Mouse (Mus musculus): ENCODE results near the gene Pwwp2b.

DNA sequence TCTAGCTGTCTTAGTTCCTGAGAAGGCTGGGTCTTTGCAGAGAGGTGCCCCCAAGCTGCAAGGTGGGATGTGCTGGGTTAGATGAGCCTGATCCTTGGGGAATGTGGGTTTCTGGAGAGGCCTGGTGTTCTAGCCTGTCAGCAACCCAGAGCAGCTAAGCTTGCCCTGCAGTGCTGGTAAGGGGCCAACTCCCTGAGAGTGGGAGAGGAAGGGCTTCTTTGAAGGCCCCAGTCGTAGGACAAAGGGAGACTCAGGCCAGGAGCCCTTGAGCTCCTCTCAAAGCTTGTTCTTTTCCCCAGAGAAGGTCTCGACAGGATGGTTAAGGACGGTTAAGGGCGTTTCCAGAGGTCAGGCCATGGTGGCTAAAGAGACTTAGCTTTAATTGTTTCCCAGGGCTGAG, 16.1 kb downstream of the Pwwp2b start:
- TF ChIP-seq CTCF (IDR thresholded peaks at IDR 0.05) (no peak), EP300 (IDR thresholded peaks at IDR 0.05) (no peak)
